Mouse (Mus musculus) heart, postnatal 0 days (tissue): Measurements from ENCODE around the gene Chchd5.

Experiments
- CTCF ChIP-seq: IDR thresholded peaks from 2 replicates; pipeline ENCODE4 v1.5.1; 2016; ENCODE audit warnings: antibody characterized with exemption, control low read depth, low read depth
- EP300 ChIP-seq: IDR thresholded peaks from 2 replicates; pipeline ENCODE4 v1.6.1; 2016; ENCODE audit warnings: antibody characterized with exemption, low read depth

DNA sequence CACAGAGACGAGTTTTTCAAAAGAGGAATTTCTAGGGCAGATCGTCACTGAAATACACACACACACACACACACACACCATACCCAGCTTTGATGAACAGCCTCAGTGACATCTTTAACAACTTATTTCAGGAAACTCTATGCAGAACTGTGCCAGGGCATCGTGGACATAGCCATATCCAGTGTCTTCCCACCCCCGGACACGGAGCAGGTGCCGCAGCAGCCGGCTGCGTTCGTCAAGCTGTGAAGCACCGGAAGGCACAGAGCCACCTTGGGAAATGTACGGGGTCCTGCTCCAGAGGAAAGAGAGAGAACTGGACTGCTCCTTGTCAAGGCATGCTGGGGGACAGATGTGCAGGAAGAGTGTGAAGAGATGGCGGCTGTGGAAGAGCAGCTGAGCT, 36.7 kb upstream of the Chchd5 start:
- TF ChIP-seq CTCF (no peak), EP300 (no peak)
